Mouse (Mus musculus): Measurements from ENCODE around the gene Il12rb1.

- TF ChIP-seq CTCF (IDR thresholded peaks at IDR 0.05; ENCODE audit: low read depth): no peak
- TF ChIP-seq EP300 (optimal IDR thresholded peaks at IDR 0.05): no peak
Measured at GRCm38 (mm10) chr8:70850132-70850845, 42.0 kb downstream of the Il12rb1 start.
